Mouse (Mus musculus) gastrocnemius, postnatal 25 days (tissue): ENCODE measurements at regions not wholly inside any gene's neighbourhood (a gene's known extent, or its start where the extent isn't known, plus 50 kb on each side); places are given as distances from the start of the nearest gene placed in this dataset.

Experiments
- DNase-seq: peaks from one replicate; pipeline ENCODE4 v3.0.0; 2022

DNA sequence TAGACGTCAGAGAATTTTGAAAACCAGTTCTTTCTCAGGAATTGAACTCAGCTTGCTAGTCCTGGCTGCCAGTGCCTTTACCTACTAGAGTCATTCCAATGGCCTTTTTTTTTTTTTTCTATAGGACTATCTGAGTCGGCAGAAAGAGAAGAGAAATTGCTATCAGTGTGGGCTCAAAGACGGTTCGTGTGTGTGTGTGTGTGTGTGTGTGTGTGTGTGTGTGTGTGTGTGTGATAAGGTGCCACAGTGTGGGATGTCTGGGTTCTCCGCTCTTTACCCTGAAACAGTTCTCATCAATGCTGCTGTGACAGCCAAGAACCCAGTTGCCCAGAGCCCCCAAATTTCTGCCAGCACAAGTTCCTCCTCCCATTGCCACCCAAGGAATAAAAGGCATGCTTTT lies 146.1 kb downstream of the Rybp start:
- no peak for DNase-seq

- DNase-seq, result no peak
These were observed 146.6 kb downstream of the Rybp start for GRCm38 (mm10) chr6:100140581-100141114.

- no peak for DNase-seq
These were observed 147.5 kb downstream of the Rybp start for GRCm38 (mm10) chr6:100139809-100140208.

- DNase-seq, result no peak
These were observed 148.6 kb downstream of the Rybp start for GRCm38 (mm10) chr6:100138659-100139058.

DNA sequence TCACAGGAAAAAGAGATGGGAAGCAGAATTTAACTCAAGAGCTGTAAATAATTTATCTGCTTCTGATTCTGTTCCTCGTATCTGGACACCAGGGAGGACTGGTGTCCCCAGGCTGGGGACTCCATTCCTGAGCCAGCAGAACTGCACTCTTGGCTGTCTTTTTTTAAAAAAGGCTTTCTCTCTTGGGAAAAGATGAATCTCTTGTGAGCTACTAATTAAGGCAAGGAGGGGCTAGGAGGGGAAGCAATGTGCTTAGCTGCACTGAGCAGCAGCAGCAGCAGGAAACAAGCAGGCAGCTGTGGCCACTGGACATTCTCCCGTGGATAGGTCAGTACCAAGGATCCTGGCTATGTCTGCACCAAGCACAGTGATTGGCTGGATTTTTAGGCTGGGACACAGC lies 152.1 kb downstream of the Rybp start:
- no peak for DNase-seq

DNA sequence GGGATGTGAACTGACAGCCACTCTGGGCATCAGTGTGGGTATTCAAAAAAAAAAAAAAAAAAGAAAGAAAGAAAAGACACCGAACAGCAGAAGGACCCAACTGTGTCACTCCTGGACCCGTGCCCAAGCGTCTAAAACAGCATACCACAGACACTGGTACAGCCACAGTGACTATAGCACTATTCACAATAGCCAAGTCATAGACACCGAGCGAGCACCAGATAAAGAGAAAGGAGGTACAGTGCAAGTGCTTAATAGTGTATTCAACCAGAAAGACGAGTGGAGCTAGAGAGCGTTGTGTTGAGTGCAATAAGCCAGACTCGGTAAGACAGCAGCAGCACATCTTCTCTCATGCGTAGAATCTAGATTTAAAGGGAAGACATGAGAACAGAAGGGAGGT lies 153.3 kb downstream of the Rybp start:
- no peak for DNase-seq

GRCm38 (mm10) chr6:100132916-100133600 lies 154.2 kb downstream of the Rybp start:
- no peak for DNase-seq

- DNase-seq, result peak; percentile 85
These were observed 159.8 kb downstream of the Rybp start for GRCm38 (mm10) chr6:100127221-100128143.

DNA sequence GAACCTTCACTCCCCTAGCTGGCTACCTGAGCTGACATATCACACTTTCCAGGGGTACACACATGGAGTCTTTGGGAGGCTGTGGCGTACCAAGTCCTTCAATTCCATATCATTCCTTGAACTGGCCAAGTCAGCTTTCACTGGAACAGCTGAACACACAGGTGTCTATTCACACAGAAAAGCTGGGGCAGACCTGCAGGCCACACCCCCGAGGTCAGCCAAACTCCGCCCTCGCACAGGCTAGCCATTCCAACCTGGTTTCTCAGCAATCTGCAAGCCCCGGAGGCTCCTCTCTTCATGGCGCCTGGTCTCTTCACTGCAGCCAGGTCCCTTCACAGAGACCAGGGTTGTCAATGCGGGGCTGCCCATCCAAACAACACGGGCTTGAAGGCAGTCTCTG lies 160.5 kb downstream of the Rybp start:
- no peak for DNase-seq

- no peak for DNase-seq
These were observed 161.0 kb downstream of the Rybp start for GRCm38 (mm10) chr6:100126326-100126725.

DNA sequence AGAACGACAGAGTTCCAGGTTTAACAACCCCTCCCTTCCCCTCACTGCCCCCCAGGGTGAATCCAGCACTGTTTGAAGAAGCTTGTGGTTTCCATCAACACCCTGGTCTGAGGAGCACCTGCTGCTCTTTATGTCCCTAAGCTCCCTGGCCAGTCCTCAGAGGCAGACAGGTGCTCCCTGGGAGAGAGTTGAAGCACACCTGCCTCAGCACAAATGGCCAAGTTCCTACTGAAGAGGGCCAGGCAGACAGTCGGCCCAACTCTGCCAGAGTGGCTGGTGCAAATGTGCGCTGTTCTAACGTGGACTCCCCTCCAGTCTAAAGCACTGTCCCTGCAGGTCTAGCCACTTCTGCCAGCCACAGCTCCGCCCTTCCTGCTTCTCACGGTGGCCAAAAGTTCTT lies 166.0 kb downstream of the Rybp start:
- no peak for DNase-seq

- DNase-seq, result peak; percentile 16
These were observed 167.0 kb downstream of the Rybp start for GRCm38 (mm10) chr6:100120017-100120944.

DNA sequence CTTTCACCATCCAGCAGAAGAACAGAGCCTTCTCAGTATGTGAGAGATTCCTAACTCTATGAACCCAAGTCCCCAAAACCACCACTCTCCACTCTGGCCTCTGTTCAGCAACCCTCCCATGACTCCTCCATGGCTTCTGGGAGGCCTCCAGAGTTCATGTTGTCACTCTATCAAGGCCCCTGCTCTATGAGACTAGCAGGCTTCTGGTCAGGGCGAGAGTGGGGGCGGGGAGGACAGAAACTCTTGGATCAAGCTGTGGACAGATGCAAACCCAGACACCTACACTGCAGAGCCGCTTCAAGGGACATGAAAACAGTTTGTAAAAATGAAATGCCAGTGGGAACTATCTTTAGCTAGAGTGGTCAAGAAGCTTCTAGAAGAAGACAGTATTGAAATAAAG lies 170.2 kb downstream of the Rybp start:
- no peak for DNase-seq

- no peak for DNase-seq
These were observed 173.7 kb downstream of the Rybp start for GRCm38 (mm10) chr6:100113393-100114137.

DNA sequence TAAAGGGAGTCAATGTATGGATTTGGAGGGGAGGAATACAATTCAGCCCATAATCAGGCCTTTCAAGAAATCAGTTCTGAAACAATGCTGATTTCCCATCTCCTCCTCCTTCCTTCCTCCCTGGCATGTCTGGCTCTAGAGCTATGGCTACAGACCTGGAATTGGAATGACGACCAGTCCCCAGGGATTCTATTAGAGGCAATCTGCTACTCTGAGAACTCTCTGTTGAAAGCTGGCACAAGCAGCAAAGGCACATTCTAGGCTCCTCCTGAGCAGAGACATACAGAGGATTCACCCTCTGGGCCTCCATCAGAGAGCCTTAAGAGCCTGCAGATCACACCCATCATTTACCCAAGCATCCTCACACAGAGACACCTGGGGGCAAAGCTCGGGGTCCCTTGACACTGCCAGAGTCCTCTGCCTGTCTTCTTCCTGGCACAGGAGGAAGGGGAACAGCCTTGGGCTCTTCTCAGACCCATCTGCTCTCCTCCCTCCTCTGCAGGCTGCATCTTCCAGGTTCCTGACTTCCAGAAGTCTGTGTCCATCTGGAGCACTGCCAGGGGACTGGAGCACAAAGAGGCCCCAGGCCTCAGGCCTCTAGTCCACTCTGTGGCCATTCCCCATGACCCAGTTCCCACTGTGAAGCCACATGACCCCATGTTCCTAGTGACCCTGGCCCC lies 176.2 kb downstream of the Rybp start:
- DNase-seq, result peak; percentile 21

GRCm38 (mm10) chr6:100109979-100110378 lies 177.3 kb downstream of the Rybp start:
- DNase-seq, result peak; percentile 36

DNA sequence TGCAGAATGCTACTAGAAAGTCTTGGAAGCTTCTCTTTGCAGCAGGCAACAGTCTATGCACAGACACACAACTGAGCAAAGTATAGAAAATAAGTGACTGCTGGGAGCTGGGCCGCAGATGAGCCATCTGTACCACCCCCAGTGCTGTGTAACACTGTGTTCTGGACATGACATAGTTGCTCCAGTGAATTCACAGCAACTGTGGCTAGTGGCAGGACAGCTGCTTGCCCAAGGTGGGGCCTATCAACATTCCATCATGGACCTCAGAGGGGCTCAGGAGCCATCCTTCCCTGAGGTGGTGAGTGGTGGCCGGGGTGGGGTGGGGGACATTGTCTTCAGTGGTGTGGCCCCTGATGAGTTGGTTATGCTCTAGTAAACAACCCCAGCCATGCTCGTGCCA lies 177.9 kb downstream of the Rybp start:
- no peak for DNase-seq

- no peak for DNase-seq
These were observed 179.8 kb downstream of the Rybp start for GRCm38 (mm10) chr6:100107508-100107907.

- DNase-seq, result no peak
These were observed 180.2 kb downstream of the Rybp start for GRCm38 (mm10) chr6:100107066-100107465.

DNA sequence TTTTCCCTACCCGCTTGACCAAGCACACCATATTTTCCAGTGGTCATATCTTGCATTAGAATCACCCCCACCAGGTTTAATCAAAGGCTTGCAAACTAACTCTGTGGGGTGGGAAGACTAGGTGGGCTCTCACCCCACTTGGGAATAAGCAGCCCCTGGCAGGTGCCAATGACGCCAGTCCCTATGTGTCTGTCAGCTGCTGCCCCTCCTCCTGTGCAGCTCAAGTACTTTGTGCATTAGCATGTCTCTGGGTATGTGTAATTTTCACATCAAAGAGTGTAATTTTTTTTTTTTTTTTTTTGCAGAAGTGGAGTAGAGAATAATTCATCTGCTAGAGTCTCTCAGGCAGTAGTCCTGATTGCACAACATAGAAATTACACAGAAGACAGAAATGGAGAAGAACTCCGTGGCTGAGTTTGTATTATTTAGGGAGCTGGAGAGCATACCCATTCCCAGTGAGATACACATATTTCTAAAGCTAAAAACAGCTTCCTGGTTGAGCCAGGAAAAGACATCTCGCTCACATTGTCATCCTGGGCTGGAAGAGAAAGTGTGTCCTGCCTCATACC lies 186.6 kb downstream of the Rybp start:
- DNase-seq, result no peak
